Mouse (Mus musculus): Measurements from ENCODE around the gene Shoc2.

- TF ChIP-seq POLR2A (IDR thresholded peaks at IDR 0.05; ENCODE audit: control insufficient read depth, low read depth, low read length), result no peak
- no peak for TF ChIP-seq CTCF (IDR thresholded peaks at IDR 0.05; ENCODE audit: control insufficient read depth, insufficient read depth, insufficient replicate concordance, low read depth, low read length)
These were observed 91.0 kb downstream of the Shoc2 start for GRCm38 (mm10) chr19:54035100-54035499.
